Mouse (Mus musculus): ENCODE data around the gene Phlpp1. TPM values are rescaled to one million over a fixed set of nuclear protein-coding genes. Genes with fewer than 3 reads are reported as not detected.

Gene Phlpp1
- polyA plus RNA-seq, 1 experiment: 7.6 TPM

GRCm38 (mm10) chr1:106407963-106408440, 236.4 kb downstream of the Phlpp1 start:
- H3K27ac ChIP-seq (ENCODE audit: insufficient read depth, low read depth, low read length): peak overlapping the region; percentile 28
- peak overlapping the region; percentile 40 for H3K4me3 ChIP-seq (ENCODE audit: insufficient read depth, low read length)
- no peak for TF ChIP-seq CTCF (IDR thresholded peaks at IDR 0.05; ENCODE audit: low read depth, low read length)
- no peak for TF ChIP-seq POLR2A (IDR thresholded peaks at IDR 0.05; ENCODE audit: borderline replicate concordance, low read depth, low read length)
- peaks cover 17% of the 10 kb centered on the region for H3K4me1 ChIP-seq (ENCODE audit: control insufficient read depth, insufficient read depth, low read length)

GRCm38 (mm10) chr1:106410858-106411257, 239.3 kb downstream of the Phlpp1 start:
- Histone ChIP-seq H3K27ac (ENCODE audit: insufficient read depth, low read depth, low read length) (no peak overlapping the region), H3K4me1 (ENCODE audit: control insufficient read depth, insufficient read depth, low read length) (peaks cover 17% of the 10 kb centered on the region), H3K4me3 (ENCODE audit: insufficient read depth, low read length) (no peak overlapping the region)
- TF ChIP-seq POLR2A (IDR thresholded peaks at IDR 0.05; ENCODE audit: borderline replicate concordance, low read depth, low read length) (no peak), CTCF (IDR thresholded peaks at IDR 0.05; ENCODE audit: low read depth, low read length) (no peak)

GRCm38 (mm10) chr1:106425128-106425936, 253.8 kb downstream of the Phlpp1 start:
- Histone ChIP-seq H3K27ac (ENCODE audit: insufficient read depth, low read depth, low read length) (no peak overlapping the region), H3K4me3 (ENCODE audit: insufficient read depth, low read length) (no peak overlapping the region), H3K4me1 (ENCODE audit: control insufficient read depth, insufficient read depth, low read length) (no peaks in the 10 kb centered on the region)
- TF ChIP-seq POLR2A (IDR thresholded peaks at IDR 0.05; ENCODE audit: borderline replicate concordance, low read depth, low read length) (no peak), CTCF (IDR thresholded peaks at IDR 0.05; ENCODE audit: low read depth, low read length) (no peak)

- TF ChIP-seq CTCF (IDR thresholded peaks at IDR 0.05; ENCODE audit: low read depth, low read length): no peak
- TF ChIP-seq POLR2A (IDR thresholded peaks at IDR 0.05; ENCODE audit: borderline replicate concordance, low read depth, low read length): no peak
Measured at GRCm38 (mm10) chr1:106428170-106428569, 256.6 kb downstream of the Phlpp1 start.

GRCm38 (mm10) chr1:106428580-106428979, 257.0 kb downstream of the Phlpp1 start:
- TF ChIP-seq CTCF (IDR thresholded peaks at IDR 0.05; ENCODE audit: low read depth, low read length): no peak
- no peak for TF ChIP-seq POLR2A (IDR thresholded peaks at IDR 0.05; ENCODE audit: borderline replicate concordance, low read depth, low read length)
- Histone ChIP-seq H3K4me3 (ENCODE audit: insufficient read depth, low read length) (no peak overlapping the region), H3K4me1 (ENCODE audit: control insufficient read depth, insufficient read depth, low read length) (no peaks in the 10 kb centered on the region), H3K27ac (ENCODE audit: insufficient read depth, low read depth, low read length) (no peak overlapping the region)

More at GRCm38 (mm10) chr1:106428170-106428569, 256.6 kb downstream of the Phlpp1 start:
- no peaks in the 10 kb centered on the region for H3K4me1 ChIP-seq (ENCODE audit: control insufficient read depth, insufficient read depth, low read length)
- no peak overlapping the region for H3K4me3 ChIP-seq (ENCODE audit: insufficient read depth, low read length)
- H3K27ac ChIP-seq (ENCODE audit: insufficient read depth, low read depth, low read length): no peak overlapping the region

GRCm38 (mm10) chr1:106433580-106433979, 262.0 kb downstream of the Phlpp1 start:
- H3K4me1 ChIP-seq (ENCODE audit: control insufficient read depth, insufficient read depth, low read length): no peaks in the 10 kb centered on the region
- H3K4me3 ChIP-seq (ENCODE audit: insufficient read depth, low read length): no peak overlapping the region
- no peak overlapping the region for H3K27ac ChIP-seq (ENCODE audit: insufficient read depth, low read depth, low read length)
- TF ChIP-seq CTCF (IDR thresholded peaks at IDR 0.05; ENCODE audit: low read depth, low read length): no peak
- no peak for TF ChIP-seq POLR2A (IDR thresholded peaks at IDR 0.05; ENCODE audit: borderline replicate concordance, low read depth, low read length)

Other genes starting within 250 kb of the Phlpp1 start
- gene Zcchc2, start 181.3 kb upstream of the Phlpp1 start, polyA plus RNA-seq (2012; ENCODE audit: insufficient read depth, insufficient read length, missing spikeins): 15.9 and 18.0 TPM in 2 replicates

Data from bone marrow macrophage, adult 2 months (primary cell).